Mouse (Mus musculus) c-Kit-positive CD71-positive TER-119-negative erythroid progenitor cells, embryonic 14.5 days (primary cell): ENCODE data around the gene Gm49405.

ENCODE experiments used
- DNase-seq: peaks from one replicate; pipeline ENCODE4 v3.0.0-alpha.2; 2013; ENCODE audit warnings: low read depth

Gene Gm49405

GRCm38 (mm10) chr19:3988066-3988465, 12.4 kb upstream of the Gm49405 start:
- DNase-seq: no peak

DNA sequence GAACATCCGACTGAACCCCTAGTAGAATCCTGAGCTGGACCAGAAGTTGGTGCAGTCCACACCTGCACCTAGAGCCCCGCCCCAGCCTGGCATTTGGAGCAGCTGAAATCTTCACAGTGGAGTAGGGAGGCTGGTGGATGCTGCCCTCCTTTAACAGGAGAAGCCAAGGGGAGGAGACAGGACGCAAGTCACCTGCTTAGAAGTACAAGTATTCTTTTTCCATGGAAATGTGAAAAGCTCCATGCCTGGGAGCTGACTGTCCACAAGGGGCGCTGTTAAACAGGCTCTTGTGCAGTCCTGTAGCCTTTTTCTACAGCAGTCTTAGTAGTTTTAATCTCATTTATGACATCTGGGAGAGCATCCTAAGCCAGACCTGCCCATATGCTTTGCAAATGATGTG, 11.7 kb upstream of the Gm49405 start:
- no peak for DNase-seq

GRCm38 (mm10) chr19:3990804-3991203, 9.6 kb upstream of the Gm49405 start:
- no peak for DNase-seq

DNA sequence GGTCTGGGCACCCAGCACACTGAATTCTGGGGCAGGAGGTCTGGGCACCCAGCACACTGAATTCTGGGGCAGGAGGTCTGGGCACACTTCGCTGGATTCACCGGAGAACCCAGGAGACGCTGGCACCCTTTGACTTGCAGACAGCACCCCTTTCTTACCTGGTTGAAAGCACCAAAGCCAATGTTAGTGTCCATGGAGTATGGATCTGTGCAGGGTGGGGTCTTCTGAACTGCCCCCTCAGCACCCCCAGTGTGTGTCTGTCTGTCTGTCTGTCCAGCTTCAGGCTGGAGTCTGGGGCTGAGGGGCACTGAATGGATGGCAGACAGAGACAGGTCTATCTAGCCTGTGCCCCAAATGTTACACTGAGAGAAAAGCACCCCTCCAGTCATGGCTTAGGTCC, 8.9 kb upstream of the Gm49405 start:
- DNase-seq: no peak

DNA sequence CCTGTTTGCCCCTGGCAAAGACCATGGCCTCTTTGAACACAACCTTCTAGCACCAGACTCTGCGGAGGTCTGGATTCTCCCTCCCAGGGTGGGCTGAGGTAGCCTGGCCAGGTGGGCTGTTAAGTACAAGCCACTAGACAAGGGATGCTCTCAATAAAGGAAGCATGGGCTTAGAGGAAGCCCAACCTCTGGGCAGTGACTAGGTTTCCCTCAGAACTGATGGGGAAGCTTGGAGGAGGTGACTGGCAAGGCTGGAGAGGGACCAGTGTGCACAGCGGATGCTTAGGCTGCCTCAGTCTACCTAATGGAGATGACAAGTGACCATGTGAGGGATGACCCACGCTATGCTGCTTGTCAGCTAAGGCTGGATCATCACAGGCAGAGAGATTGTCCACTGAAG, 8.5 kb upstream of the Gm49405 start:
- DNase-seq: no peak

- DNase-seq: no peak
Observed at GRCm38 (mm10) chr19:3992416-3992815, 8.0 kb upstream of the Gm49405 start, which contains the start of gene Tbx10. TSS of gene Tbx10 (plus strand) at chr19:3992752.

- DNase-seq: no peak
Observed at GRCm38 (mm10) chr19:3994932-3995331, 5.5 kb upstream of the Gm49405 start.

DNA sequence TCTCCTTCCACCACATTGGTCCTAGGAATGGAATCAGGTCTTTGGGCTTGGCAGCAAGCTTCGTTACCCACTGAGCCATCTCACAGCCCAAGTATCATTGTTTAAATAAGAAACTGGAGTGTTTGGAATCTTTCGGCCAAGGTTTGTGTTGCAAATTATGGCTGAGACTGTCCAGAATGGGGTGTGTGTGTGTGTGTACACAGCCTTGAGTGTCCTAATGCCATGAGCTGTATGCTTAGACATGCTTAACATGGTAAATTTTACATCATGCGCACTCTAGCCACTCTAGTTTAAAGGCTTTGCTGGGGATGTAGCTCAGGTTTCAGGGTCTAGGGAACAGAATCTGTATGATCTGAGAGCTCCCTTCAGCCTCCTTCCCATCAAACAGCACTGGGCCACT, 4.9 kb upstream of the Gm49405 start:
- no peak for DNase-seq

GRCm38 (mm10) chr19:3996106-3996505, 4.3 kb upstream of the Gm49405 start:
- no peak for DNase-seq

DNA sequence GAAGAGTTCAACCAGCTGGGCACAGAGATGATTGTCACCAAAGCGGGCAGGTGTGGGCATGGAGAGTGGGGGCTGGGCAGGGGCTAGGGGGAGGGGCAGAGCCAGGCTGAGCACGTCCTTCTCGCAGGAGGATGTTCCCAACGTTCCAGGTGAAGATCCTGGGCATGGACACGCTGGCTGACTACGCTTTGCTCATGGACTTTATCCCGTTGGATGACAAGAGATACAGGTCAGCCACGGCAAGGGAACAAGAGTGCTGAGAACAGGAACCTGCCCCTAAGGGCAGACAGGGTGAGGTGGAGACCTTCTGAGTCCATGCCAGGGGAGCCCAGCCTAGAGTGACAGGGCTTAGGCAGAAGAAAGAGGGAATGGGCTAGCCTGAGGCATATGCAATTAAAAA, 3.7 kb upstream of the Gm49405 start:
- no peak for DNase-seq

GRCm38 (mm10) chr19:3997231-3997630, 3.2 kb upstream of the Gm49405 start:
- DNase-seq: no peak

DNA sequence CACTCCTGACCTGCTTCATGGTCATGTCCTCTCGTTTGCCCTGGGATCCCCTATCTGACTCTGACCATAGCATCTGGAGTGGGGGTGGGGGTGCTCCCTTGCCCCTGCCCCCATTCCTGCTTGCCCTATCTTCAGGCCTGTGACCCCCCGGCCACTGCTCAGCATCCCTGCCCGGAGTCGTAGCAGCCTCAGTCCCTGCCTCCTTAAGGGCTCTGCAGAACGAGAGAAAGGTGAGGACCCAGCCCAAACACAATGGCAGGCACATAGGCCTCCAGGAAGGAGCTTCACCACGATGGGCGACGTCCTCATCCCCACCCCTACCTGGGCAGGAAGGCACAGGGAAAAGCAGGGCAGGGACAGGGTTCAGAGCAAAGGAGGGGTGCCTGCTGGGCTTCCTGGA, 2.1 kb upstream of the Gm49405 start:
- DNase-seq: no peak

DNA sequence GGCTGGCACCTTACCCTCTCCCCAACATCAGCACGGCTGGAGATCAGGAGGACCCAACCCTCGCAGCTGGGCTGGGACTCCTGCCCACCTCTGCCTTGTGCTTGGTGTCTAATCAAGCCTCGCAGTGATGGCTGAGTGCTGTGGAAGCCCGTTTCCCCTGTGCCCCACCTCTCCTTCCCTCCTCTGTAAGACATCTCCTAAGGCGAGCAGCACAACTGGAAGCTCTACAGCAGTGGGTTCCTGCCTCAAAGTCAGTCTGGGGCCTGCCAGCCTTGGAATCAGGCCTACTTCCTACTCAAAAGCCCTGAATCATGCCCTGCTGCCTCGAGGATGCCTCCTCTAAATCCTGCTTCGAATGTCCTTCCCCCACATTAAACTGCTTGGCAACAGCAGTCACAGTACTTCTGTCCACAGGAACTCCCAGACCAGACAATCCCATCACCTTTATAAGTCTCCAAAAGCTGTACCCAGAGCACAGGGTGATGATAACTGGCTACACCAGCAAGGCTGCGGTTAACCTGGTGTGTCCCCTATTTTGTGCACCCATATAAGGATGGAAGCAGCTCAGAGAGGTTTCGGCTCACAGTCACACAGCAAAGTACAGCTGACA, 1.2 kb upstream of the Gm49405 start:
- DNase-seq: no peak

GRCm38 (mm10) chr19:4000949-4001525, 611 bp downstream of the Gm49405 start:
- no peak for DNase-seq

DNA sequence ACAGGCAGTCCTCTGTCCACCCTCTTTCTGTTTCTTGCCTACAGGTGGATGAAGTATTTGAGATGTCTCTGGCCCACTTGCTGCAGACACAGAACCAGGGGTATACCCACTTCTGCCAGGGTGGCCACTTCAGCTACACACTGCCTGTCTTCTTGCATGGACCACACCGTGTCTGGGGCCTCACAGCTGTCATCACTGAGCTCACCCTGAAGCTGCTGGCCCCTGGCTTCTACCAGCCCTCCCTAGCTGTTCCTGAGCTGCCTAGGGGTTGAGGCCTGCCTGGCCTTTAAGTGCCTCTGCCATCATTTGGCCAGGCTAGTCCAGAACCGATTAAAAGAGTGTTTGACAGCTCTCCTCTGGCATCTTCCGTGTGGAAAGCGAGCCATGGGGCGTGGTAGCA, 1.3 kb downstream of the Gm49405 start:
- DNase-seq: no peak

- no peak for DNase-seq
Observed at GRCm38 (mm10) chr19:4003112-4003511, 2.7 kb downstream of the Gm49405 start, which contains the start of gene Doc2g. TSS of gene Doc2g (plus strand) at chr19:4003313.

GRCm38 (mm10) chr19:4003641-4004040, 3.2 kb downstream of the Gm49405 start:
- no peak for DNase-seq

GRCm38 (mm10) chr19:4004331-4004730, 3.9 kb downstream of the Gm49405 start:
- no peak for DNase-seq

GRCm38 (mm10) chr19:4005091-4005490, 4.7 kb downstream of the Gm49405 start:
- no peak for DNase-seq

DNA sequence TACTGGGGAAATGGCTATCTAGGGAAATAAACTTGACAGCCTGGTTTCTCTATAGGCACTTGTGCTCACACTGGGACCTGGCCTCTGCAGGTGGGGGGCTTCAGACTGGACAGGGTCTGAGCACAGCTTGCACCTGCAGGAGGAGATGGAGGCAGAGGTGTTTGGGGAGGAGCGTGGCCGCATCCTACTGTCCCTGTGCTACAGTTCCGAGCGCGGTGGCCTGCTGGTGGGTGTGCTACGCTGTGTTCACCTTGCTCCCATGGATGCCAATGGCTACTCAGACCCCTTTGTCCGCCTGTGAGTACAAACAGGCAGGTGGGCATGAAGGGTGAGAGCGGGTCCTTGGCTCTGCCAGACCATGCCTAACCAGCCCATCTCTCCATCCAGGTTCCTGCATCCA, 5.5 kb downstream of the Gm49405 start:
- DNase-seq: no peak

- no peak for DNase-seq
Observed at GRCm38 (mm10) chr19:4011086-4011485, 10.7 kb downstream of the Gm49405 start.

DNA sequence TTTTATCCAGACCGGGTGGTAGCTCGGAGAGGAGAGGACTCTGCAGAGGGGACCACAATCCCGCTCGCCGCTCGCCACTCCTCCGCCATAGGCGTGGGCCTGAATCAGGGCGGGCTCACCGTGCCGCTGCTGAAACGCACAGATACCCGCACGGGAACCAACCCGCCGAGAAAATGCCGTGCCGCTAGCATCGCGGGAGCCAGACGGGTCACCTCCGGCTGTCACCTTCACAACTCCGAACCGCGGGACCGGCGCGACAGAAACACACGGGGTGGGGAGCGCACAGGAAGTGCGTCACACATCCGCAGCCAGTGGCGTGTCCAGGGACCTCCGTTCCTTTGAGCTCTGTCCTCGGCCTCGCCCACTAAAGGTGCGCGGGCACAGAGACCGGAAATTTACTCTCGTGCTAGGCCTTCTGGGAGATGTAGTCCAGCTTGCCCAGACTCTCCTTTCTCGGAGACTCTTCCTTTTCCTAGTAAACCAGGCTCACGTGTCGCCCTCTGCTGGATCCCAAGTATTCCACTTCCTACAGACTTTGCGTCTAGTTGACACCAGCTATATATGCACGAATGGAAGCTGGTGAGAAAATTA, 12.1 kb downstream of the Gm49405 start, which contains the start of gene Ndufv1:
TSS of gene Ndufv1 (minus strand) at position 375 of the 591 bp plus-strand sequence.
- peak; percentile 99 for DNase-seq

- no peak for DNase-seq
Observed at GRCm38 (mm10) chr19:4013066-4013465, 12.6 kb downstream of the Gm49405 start.

- no peak for DNase-seq
Observed at GRCm38 (mm10) chr19:4014802-4015201, 14.4 kb downstream of the Gm49405 start.
